Mouse (Mus musculus): ENCODE measurements at regions not wholly inside any gene's neighbourhood (a gene's known extent, or its start where the extent isn't known, plus 50 kb on each side); places are given as distances from the start of the nearest gene placed in this dataset.
A peak's percentile ranks its signal among the peaks of the same experiment; 100 is the strongest.

DNA sequence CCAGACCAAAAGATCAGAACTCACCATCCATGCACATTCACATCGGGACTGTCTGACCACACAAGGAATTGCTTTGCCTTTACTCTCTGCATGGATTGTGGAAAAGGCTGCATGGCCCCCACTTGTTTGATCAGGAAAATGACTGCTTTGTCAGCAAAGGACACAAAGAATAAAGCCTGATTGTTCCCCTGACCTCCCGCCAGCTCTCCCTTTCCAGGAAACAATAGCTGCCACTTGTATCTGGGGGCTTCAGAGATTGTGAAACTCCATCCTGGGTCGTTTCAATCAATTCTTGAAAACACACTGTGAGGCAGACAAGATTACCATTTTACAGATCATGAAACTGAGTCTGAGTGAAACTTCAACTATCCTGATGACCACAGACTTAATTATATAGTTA is 70.7 kb downstream of the Zic3 start:
- no peak for DNase-seq (ENCODE audit: low spot score)

DNA sequence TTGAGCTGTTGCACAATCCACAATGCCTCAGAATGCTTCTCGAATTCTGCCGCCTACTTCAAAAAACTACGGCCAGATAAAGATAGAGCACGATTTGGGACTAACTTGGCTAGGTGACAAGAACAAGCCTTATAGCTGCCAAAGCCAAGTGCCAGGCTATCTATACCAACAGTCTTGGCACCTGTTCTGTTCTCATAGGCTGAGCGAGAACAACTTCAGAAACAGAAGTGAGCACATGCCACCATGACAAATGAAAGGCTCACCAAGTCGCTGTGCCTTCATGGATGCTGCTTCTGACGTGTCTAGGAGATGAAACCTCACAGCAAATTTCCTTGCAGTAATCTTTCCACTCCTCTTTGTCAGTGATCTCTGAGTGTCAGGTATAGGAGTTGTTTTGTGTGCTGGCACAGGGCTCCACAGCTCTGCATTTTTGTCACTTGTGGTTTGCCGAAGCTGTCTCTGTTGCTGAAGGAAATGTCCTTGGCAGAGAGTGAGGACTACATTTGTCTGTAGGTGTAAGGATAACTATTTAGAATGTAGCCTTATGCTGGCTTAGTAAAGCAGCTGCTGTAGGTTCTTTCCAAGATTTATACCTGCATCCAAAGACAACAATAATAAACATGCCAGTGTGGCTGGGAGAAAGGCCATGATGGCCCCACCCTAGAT is 95.4 kb downstream of the Zic3 start:
- no peak for DNase-seq (ENCODE audit: low spot score)

DNA sequence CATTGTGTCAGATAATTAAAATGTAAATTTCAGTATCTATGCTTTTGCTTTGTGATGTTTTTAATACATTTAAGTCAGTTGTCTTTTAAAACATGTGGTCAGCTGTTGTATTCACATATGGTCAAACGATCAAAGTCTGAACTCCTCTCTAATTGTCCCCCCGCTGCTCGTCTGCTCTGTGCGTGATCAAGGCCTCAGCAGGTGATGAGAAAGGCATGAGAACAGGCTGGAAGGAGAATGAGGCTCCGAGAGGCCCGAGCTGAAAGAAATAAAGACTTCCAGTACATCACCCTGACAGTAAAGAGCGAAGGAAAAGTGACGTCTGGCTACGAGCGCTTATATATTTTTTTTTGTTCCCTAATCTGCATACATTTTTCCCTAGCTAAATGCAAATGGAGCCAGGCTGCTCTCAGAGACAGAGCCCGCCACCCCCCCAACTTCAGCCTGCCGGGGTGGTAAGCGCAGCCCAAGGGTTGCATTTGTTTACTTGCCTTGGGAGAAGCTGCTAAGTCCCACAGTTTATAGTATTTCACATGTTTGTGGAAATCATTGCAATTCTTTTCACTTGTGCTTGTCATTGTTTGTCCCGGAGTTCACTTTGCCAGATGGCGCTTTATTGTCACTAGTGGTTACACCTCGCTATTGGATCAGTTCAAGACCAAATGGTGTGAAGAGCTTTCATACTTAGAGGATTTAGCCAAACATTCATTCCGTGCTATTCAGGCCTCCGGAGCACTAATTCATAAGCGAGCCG is 133.0 kb downstream of the Zic3 start:
- DNase-seq (ENCODE audit: low spot score): peak; percentile 54

DNA sequence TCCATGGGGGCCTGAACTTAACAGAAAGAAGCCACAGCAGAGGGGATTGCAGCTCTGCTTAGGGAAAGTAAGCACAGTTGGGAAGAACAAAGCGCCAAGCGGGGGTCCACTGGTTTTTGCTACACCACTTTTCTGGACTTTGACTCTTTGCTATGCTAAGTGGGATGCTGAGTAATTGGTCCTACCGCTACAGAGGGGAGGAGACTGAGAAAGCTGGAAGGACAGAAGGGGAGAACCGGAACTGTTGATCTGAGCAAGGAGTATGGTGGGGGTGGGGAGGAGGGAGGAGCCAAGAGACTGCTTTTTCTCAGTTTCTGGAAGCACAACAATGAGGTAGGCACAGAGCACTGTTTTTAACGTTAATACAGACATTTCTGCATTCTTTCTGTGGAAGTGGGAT is 134.9 kb downstream of the Zic3 start:
- DNase-seq (ENCODE audit: low spot score): no peak

DNA sequence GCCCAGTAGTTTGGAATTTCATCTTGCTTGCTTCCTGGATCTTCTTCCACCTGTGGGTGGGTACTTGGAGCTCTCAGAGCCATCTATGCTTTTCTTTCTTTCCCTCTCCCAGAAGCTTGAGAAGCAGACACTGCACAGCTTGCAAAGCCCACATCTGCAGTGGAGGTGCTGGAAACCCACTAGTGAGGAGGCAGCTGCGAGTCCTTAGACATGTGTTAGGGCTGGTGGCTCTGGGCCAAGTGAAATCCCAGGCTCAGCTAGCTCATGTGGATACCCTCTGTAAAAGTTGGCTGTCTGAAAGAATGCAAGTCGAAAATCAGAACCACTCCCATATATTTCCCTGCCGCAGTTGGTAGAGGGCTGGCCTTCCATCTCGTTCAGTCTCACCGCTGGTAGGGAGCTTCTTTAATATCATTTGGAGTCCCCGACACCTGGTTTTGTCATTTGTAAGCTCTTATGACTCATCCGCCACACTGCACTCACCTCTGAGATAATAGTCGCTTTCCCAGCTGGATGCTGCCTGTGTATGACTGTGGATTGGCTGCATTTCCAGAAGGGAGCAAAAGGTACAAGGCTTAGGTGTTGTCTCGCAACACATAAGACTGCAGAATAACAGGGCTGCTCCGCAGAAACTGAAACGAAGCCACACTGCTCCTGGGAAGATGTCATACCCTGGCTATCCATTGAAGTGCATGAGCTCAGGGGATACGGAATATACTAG is 143.8 kb downstream of the Zic3 start:
- DNase-seq (ENCODE audit: low spot score): no peak

DNA sequence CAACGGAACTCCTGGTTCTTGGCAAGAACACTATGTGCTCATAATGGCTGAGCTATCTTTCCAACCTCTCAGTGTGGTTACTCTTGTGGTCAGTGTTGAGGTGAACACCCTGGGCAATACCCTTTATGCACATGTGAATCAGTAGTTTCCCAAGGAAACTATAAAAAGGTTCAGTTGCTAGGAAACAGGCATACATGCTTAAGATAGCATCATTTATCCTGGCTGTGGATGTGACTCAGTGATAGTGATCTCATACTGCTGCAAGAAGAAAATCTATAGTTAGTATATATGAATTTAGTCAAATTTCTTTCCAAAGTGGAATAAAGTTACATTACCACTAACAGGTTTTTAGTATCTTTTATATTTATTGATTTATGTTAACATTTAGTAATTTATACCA is 151.8 kb downstream of the Zic3 start:
- DNase-seq (ENCODE audit: low spot score): no peak

Measured in embryo, embryonic 10.5 days (tissue).